ENCODE assay signal across 9 mouse cellular contexts in genomic region chr10:67075931-67076878, GRCm38 (mm10). TPM values are rescaled to one million over a fixed set of nuclear protein-coding genes. Genes with fewer than 3 reads are reported as not detected.
DNase-seq lines count a peak whose midpoint lies in the region; ATAC-seq lines count a peak whose summit lies in the region.
"Had no signal": no experiment of that assay in that cellular context is flagged by ENCODE, and none has a peak within 500 bp of the region (broad histone marks: within the 10 kb centered on the region; RNA-seq: fewer than 3 reads in every experiment).

No protein-coding gene starts in this region.

- H3K4me3 ChIP-seq in forebrain, embryonic 13.5 days = no peak overlapping the region
- no peak overlapping the region for H3K4me3 ChIP-seq in forebrain, embryonic 12.5 days (replicated peaks)
- H3K4me3 ChIP-seq in hindbrain, embryonic 12.5 days = no peak overlapping the region

- no peak overlapping the region for H3K9ac ChIP-seq in forebrain, embryonic 13.5 days
- H3K9ac ChIP-seq in forebrain, embryonic 12.5 days = no peak overlapping the region
- no peak overlapping the region for H3K9ac ChIP-seq in hindbrain, embryonic 12.5 days
- H3K9ac ChIP-seq: liver, embryonic 14.5 days had no signal

- peaks cover 16% of the 10 kb centered on the region for H3K4me1 ChIP-seq in forebrain, embryonic 13.5 days
- peaks cover 10% of the 10 kb centered on the region for H3K4me1 ChIP-seq in forebrain, embryonic 12.5 days
- peaks cover 8% of the 10 kb centered on the region for H3K4me1 ChIP-seq in hindbrain, embryonic 12.5 days

- H3K27ac ChIP-seq in forebrain, embryonic 13.5 days = no peak overlapping the region
- H3K27ac ChIP-seq in forebrain, embryonic 12.5 days = no peak overlapping the region
- 0 out of 2 replicates have a peak overlapping the region, but pooled peaks have one; percentile 7 for H3K27ac ChIP-seq in hindbrain, embryonic 12.5 days
- H3K27ac ChIP-seq: liver, embryonic 14.5 days had no signal

- H3K27me3 ChIP-seq in forebrain, embryonic 13.5 days = no peaks in the 10 kb centered on the region
- H3K27me3 ChIP-seq in forebrain, embryonic 12.5 days = no peaks in the 10 kb centered on the region
- no peaks in the 10 kb centered on the region for H3K27me3 ChIP-seq in hindbrain, embryonic 12.5 days

- ATAC-seq in forebrain, embryonic 13.5 days = peak; percentile 51; the same call in 1 of the 2 replicates
- ATAC-seq in forebrain, embryonic 12.5 days (ENCODE audit: low FRiP score) = no peak; the same call in 1 of the 2 replicates
- 0 out of 2 replicates have a peak, but pooled peaks have one; percentile 43 for ATAC-seq in hindbrain, embryonic 12.5 days (ENCODE audit: low FRiP score)
- ATAC-seq in megakaryocyte-erythroid progenitor cell, adult 5-6 weeks (replicated peaks; ENCODE audit: low FRiP score, low TSS enrichment, poor library complexity, severe bottlenecking) = no peak

- no peaks in the 10 kb centered on the region for H3K9me3 ChIP-seq in forebrain, embryonic 13.5 days (replicated peaks)
- 0 out of 2 replicates have a peak, but pooled peaks cover 3% of the 10 kb centered on the region for H3K9me3 ChIP-seq in forebrain, embryonic 12.5 days
- H3K9me3 ChIP-seq in hindbrain, embryonic 12.5 days (replicated peaks) = no peaks in the 10 kb centered on the region

- DNase-seq in ZHBTc4 (ENCODE audit: low read depth, low spot score) = peak; percentile 64
- DNase-seq in left cerebral cortex, adult 18-20 months (ENCODE audit: low spot score in 2 of 2) = peak; percentile 54 to 72
- no peak for DNase-seq in testis, postnatal 14 days (ENCODE audit: low spot score)
- no peak for DNase-seq in thymus, adult 18-20 months

- no peaks in the 10 kb centered on the region for H3K36me3 ChIP-seq in forebrain, embryonic 13.5 days (ENCODE audit: poor library complexity, severe bottlenecking)
- H3K36me3 ChIP-seq in forebrain, embryonic 12.5 days (replicated peaks) = no peaks in the 10 kb centered on the region
- H3K36me3 ChIP-seq in hindbrain, embryonic 12.5 days = no peaks in the 10 kb centered on the region

- WGBS in forebrain, embryonic 13.5 days = 60% methylated on average over 21 of the region's 21 CpGs
- 64% methylated on average over 21 of the region's 21 CpGs for WGBS in forebrain, embryonic 12.5 days
- 70% methylated on average over 21 of the region's 21 CpGs for WGBS in hindbrain, embryonic 12.5 days

- H3K4me2 ChIP-seq in forebrain, embryonic 13.5 days = peak overlapping the region; percentile 11; the same call in 1 of the 2 replicates
- H3K4me2 ChIP-seq in forebrain, embryonic 12.5 days = no peak overlapping the region
- H3K4me2 ChIP-seq in hindbrain, embryonic 12.5 days (replicated peaks) = no peak overlapping the region

RNA-seq across cellular contexts. Expression of gene Jmjd1c, which starts 19.7 kb away (rescaled TPM):
- 42.5 and 49.6 TPM in 2 replicates for polyA plus RNA-seq in forebrain, embryonic 13.5 days (2015; fragmentation: Nextera tagmentation; extraction: Ambion mirVana)
- polyA plus RNA-seq in forebrain, embryonic 12.5 days (2016; fragmentation: Nextera tagmentation; extraction: Ambion mirVana) = 50.3 and 58.6 TPM in 2 replicates
- 60.1 and 65.1 TPM in 2 replicates for polyA plus RNA-seq in hindbrain, embryonic 12.5 days (2016; fragmentation: Nextera tagmentation; extraction: Ambion mirVana)
- 10 to 100 TPM; 75.9 to 85.6 TPM for total RNA-seq in left cerebral cortex, adult 18-20 months (2021)
- 163 and 165 TPM in 2 replicates for total RNA-seq in megakaryocyte-erythroid progenitor cell, adult 5-6 weeks (2014; fragmentation: Nextera tagmentation)
- 109 and 163 TPM in 2 replicates for total RNA-seq in megakaryocyte-erythroid progenitor cell, adult 5-6 weeks (2017)

RNA-seq across cellular contexts. Expression of gene Reep3, which starts 20.5 kb away (rescaled TPM):
- 42.2 and 43.0 TPM in 2 replicates for polyA plus RNA-seq in forebrain, embryonic 13.5 days (2015; fragmentation: Nextera tagmentation; extraction: Ambion mirVana)
- polyA plus RNA-seq in forebrain, embryonic 12.5 days (2016; fragmentation: Nextera tagmentation; extraction: Ambion mirVana) = 43.8 and 46.9 TPM in 2 replicates
- polyA plus RNA-seq in hindbrain, embryonic 12.5 days (2016; fragmentation: Nextera tagmentation; extraction: Ambion mirVana) = 53.3 and 54.0 TPM in 2 replicates
- 10 to 100 TPM; 16.6 to 17.1 TPM for total RNA-seq in left cerebral cortex, adult 18-20 months (2021)
- total RNA-seq in megakaryocyte-erythroid progenitor cell, adult 5-6 weeks (2014; fragmentation: Nextera tagmentation) = 6.8 and 9.1 TPM in 2 replicates
- total RNA-seq in megakaryocyte-erythroid progenitor cell, adult 5-6 weeks (2017) = 3.6 and 6.3 TPM in 2 replicates

Comparison
In these comparisons a context has a peak if more than half of its experiments do, and no peak if none do; other contexts are left out.
1. ATAC-seq: peak in forebrain, embryonic 13.5 days (single experiment) and hindbrain, embryonic 12.5 days (single experiment); none in forebrain, embryonic 12.5 days (single experiment) and megakaryocyte-erythroid progenitor cell, adult 5-6 weeks (single experiment).
2. DNase-seq: peak in ZHBTc4 (single experiment) and left cerebral cortex, adult 18-20 months (2 of 2); none in testis, postnatal 14 days (single experiment) and thymus, adult 18-20 months (0 of 2).